Mouse (Mus musculus) cerebellum, adult 2 months (tissue): ENCODE measurements around the gene Cerk.

Experiments used
- CTCF ChIP-seq: fragments of 200-500 bp; IDR thresholded peaks from 2 replicates; pipeline ENCODE4 v1.5.1; 2011; ENCODE audit warnings: low read depth, mild to moderate bottlenecking, control low read depth, low read length, moderate library complexity, borderline replicate concordance; ENCODE audit not compliant: insufficient read depth
- POLR2A ChIP-seq: fragments of 200-500 bp; IDR thresholded peaks from 2 replicates; pipeline ENCODE4 v1.6.1; 2011; ENCODE audit warnings: low read length, control low read depth, borderline replicate concordance; ENCODE audit not compliant: insufficient read depth

DNA sequence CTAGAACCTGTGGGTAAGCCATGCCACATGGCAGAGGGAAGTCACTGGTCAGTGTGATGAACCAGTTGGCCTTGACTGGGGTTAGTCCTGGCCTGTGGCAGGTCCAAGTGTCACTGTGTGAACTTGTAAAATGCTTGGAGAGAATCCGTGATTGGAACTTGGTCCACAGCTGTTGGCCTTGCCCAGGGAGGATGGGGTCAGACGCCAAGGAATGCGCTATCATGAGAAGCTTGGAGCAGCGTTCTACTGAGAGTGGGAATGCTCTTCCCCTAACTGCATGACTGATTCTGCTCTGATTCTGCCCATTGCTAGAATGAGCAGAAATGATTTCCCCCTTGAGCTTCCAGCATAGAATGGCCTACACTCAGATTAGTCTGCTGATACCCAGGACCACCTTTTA is 34.8 kb upstream of the Cerk start:
- TF ChIP-seq POLR2A (no peak), CTCF (no peak)
